Mouse (Mus musculus): Measurements from ENCODE around the gene Rps27rt.
A peak's percentile ranks its signal among the peaks of the same experiment; 100 is the strongest.
"Not testable (repeated sequence)": the region's sequence is repeated elsewhere in the genome, so short reads cannot be mapped to it uniquely, and the experiment has no call there.

Gene Rps27rt

DNA sequence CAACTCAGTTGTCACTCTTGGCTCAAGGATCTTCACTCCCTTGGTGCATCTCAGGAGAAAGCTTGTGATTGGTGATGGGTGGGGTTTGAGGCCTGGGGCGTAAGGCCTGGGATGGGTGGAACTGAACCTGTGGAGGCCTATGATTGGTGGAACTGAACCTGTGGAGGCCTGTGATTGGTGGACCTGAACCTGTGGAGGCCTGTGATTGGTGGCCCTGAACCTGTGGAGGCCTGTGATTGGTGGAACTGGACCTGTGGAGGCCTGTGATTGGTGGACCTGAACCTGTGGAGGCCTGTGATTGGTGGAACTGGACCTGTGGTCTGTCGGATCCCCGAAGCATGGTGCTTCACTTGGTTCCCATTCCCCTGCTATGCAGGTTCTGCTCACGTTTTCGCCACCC, 3.2 kb upstream of the Rps27rt start:
- DNase-seq (ENCODE audit: extremely low read depth, low read depth, low spot score) = no peak

DNA sequence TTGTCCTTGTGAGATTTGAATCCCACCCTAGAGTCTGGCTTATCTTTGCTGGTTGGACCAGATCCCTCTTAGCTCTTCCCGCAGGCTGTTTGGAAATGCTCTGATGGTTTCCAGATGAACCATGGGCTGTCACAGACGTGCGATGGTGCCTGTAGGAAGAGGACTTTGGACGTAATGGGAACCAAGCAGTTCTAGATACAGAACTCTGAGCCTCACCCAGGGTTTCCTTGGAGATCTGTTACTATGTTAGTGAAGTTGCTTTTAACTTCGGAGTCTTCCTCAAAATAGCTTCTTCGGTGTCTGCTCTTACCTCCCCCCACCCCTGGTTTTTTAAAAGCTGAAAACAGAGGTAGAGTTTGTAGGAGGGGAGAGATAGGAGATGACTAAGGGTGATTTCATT, 2.6 kb downstream of the Rps27rt start:
- no peak for DNase-seq (ENCODE audit: extremely low read depth, low read depth, low spot score)

GRCm38 (mm10) chr9:114978281-114979111, 4.0 kb downstream of the Rps27rt start, which contains the start of gene Osbpl10:
Gene Osbpl10 (plus strand): TSS chr9:114978569.
- peak; percentile 4 for DNase-seq (ENCODE audit: extremely low read depth, low read depth, low spot score)

GRCm38 (mm10) chr9:114977461-114978280, 4.9 kb downstream of the Rps27rt start:
- no peak for DNase-seq (ENCODE audit: extremely low read depth, low read depth, low spot score)

DNA sequence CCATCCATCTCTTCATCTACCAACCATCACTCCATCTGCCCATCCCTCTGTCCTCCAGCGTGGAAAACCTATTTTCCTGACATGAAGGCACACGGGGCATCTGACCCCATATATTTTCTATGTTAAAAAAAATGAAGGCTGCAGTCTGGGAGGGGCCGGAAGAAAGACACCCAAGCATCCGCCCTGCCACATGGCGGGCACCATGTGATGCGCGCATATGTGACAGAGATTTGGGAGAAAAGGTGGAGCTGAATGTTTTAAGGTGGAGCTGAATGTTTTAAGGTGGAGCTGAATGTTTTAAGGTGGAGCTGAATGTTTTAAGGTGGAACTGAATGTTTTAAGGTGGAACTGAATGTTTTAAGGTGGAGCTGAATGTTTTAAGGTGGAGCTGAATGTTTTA, 16.3 kb downstream of the Rps27rt start:
- not testable (repeated sequence) for DNase-seq (ENCODE audit: extremely low read depth, low read depth, low spot score)

DNA sequence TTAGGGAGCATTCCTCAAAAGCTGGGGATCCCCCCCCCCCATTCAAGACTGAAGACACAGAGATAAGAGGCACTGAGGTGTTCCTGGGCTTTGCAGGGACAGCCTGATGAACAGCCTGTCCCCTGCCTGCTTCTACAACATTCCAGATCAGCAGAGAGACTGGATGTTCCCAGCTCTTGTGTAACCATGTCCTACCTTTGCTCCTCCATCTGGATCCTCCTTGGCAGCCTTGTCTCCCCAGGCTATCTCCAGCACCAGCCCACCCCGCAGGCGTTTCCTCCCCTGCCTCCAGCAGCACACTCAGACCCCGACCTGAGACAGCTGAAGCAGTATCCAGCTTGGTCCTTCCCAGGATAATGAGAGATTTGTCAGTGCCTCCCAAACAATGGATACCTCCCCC, 18.4 kb downstream of the Rps27rt start:
- DNase-seq (ENCODE audit: extremely low read depth, low read depth, low spot score) = no peak

DNA sequence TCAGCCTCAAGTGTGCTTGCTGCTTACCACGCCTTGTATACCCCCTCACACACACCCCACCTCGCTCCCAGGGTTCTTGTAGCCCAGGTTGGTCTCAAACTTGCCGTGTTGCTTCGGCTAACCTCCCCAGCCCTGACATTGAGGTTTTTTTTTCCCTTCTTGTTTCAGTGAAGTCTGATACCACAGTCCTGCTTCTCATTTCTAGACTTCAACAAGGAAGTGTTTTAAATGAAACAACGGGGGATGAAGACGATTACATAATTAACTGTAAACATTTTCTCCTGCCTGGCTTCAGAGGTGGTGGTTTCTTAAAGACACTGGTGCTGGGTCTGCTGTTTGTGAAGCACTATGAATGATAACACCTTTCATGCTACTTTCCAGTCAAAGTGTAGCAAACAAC, 21.7 kb downstream of the Rps27rt start:
- no peak for DNase-seq (ENCODE audit: extremely low read depth, low read depth, low spot score)

DNA sequence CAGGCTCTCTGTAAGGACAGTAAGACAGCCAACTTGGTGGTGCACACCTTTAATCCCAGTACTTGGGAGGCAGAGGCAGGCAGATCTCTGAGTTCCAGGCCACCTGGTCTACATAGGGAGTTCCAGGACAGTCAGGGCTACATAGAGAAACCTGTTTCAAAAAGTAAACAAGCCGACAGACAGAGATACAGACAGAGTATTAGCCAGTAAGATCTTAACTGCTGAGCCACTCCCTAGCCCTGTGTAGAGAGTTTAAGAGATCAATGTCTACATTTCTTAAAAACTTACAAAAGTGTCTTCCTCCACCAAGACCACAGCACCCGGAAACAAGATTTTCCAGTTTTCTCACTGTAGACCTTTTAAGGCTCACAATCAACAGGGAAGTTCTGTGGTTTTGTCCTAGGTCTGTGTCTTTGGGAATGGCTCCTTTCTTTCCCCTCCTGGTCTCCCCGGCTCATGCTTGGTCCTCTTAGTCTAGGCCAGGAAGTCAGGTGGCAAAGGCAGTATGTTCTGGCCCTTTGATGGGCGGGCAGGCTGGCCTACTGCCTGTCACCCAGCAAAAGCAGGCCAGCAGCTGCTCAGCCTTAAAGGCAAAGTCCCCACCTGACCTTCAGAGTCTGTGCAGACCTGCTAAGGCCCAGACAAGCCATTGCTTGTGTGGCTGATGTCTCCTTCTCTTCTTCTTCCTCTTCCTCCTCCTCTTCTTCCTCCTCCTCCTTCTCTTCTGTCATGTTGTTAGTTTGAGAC, 22.3 kb downstream of the Rps27rt start:
- no peak for DNase-seq (ENCODE audit: extremely low read depth, low read depth, low spot score)

GRCm38 (mm10) chr9:114956945-114957344, 25.6 kb downstream of the Rps27rt start:
- DNase-seq (ENCODE audit: extremely low read depth, low read depth, low spot score) = no peak

GRCm38 (mm10) chr9:114955340-114955739, 27.2 kb downstream of the Rps27rt start:
- no peak for DNase-seq (ENCODE audit: extremely low read depth, low read depth, low spot score)

GRCm38 (mm10) chr9:114952866-114953265, 29.7 kb downstream of the Rps27rt start:
- DNase-seq (ENCODE audit: extremely low read depth, low read depth, low spot score) = no peak

DNA sequence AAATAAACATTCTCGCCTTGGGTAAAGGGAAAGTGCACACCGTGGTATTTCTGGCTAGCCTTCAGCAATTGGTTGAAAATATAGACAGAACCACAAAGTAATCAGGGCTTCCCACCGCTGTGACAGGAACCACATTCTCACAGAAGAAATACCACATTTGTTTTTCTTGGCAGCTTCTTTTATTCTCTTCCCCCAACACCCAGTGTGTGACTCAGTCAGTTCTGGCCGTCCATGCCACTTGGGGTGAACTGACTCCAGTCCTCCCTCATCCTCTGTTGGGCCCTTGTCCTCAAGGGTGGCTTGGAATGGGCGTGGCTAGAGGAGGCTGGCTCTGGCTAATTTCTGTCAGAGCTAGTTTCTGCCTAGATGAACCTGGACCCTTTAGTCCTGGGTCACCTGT, 34.1 kb downstream of the Rps27rt start:
- DNase-seq (ENCODE audit: extremely low read depth, low read depth, low spot score) = no peak

DNA sequence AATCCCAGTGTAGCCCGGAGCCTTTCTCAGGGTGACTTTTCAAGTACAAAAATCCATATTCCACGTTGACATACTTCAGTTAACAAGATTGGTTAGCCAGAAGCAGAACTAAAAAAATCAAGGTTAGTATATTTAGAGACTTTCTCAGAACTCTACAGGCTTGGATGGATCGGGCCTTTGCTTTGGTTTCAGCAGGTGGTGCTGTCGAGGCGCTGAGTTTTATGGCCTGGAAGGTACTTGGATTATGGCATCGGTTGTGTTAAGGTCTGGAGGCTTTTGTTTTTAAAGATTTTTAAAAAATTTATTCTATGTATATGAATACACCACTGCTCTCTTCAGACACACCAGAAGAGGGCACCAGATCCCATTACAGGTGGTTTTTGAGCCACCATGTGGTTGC, 37.0 kb downstream of the Rps27rt start:
- no peak for DNase-seq (ENCODE audit: extremely low read depth, low read depth, low spot score)

DNA sequence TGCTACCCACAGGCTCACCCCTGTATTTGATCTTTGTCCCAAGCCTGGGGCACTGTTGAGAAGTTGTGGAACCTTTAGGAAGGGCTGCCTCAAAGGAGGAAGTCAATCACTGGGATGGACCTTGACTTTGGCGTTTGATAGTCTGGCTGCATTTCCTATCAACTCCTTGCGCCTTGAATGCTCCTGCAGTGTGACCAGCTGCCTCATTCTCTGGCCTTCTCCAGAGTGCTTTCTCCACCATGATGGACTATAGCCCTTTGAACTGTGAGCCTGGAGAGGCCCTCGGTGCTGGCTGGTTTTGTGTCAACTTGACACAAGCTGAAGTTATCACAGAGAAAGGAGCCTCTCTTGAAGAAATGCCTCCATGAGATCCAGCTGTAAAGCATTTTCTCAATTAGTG, 37.9 kb downstream of the Rps27rt start:
- DNase-seq (ENCODE audit: extremely low read depth, low read depth, low spot score) = no peak

DNA sequence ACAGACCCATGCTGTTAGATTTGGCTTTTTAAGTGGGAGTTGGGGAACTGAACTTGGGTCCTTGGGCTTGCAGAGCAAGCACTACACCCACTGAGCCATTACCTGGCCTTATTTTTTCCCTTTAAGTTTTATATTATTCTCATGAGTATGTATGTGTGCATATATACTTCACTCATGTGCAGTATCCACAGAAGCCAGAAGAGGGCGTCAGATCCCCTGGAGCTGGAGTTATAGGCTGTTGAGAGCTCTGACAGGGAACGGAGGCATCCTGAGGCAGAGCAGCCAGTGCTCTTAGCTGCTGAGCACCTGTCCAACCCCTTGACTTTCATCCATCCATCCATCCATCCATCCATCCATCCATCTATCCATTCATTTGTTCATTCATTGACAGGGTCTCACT, 45.9 kb downstream of the Rps27rt start:
- no peak for DNase-seq (ENCODE audit: extremely low read depth, low read depth, low spot score)

DNA sequence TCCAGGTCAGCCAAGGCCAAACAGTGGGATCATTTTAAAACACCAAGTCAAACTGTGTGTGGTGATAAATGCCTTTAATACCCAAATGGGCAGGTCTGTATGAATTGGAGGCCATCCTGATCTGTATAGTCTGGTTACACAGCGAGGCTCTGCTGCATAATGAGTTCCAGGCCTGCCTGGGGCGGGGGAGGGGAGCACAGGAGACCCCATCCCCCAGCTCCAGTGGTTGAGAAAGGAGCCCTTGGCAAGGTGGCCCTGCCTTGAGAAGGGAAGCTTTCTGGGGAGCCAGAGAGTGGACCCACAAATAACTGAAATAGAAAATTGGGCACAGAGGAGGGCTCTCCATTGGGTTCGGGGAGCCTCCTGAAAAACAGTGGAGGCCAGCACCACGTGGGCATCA, 47.2 kb downstream of the Rps27rt start:
- DNase-seq (ENCODE audit: extremely low read depth, low read depth, low spot score) = no peak

GRCm38 (mm10) chr9:114934231-114934630, 48.3 kb downstream of the Rps27rt start:
- DNase-seq (ENCODE audit: extremely low read depth, low read depth, low spot score) = no peak

DNA sequence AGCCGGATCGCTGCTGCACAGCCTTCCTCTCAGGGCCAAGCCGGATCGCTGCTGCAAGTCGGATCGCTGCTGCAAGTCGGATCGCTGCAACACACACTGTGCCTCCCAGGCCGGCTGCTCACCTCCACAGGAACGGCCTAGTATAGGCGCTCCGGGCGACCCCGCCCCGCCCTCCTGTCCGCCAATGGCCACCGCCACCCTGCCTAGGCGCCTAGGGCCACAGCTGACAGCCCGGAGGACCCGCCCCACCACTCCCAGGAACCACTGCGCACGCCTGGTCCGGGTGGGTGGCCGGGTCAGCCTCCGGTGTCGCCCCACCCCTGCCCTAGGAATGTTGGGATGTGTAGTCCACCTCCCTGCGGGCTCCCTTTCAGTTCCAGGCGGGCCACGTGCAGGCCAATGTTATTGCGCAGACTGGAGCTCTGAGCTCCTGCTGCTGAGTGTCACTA, 48.8 kb downstream of the Rps27rt start, which contains the start of gene Gpd1l:
Gene Gpd1l (minus strand): TSS at position 265 of the 449 bp plus-strand sequence.
- DNase-seq (ENCODE audit: extremely low read depth, low read depth, low spot score) = peak; percentile 47

GRCm38 (mm10) chr9:114933037-114933722, 49.4 kb downstream of the Rps27rt start:
- DNase-seq (ENCODE audit: extremely low read depth, low read depth, low spot score) = no peak

- no peak for DNase-seq (ENCODE audit: extremely low read depth, low read depth, low spot score)
These were observed 49.9 kb downstream of the Rps27rt start for GRCm38 (mm10) chr9:114932607-114933006.

Data from fat pad, adult 2 months (tissue).